Mouse (Mus musculus) neutrophil, adult 5-6 weeks (primary cell): ENCODE results near the gene Cox4i2. TPM values are rescaled to one million over a fixed set of nuclear protein-coding genes. Genes with fewer than 3 reads are reported as not detected.

ENCODE experiments used
- ATAC-seq: fragments of 151-379, 151-347 bp; 2 replicates; pipeline ENCODE4 v1.8.0; 2017; ENCODE audit warnings: mild to moderate bottlenecking, moderate TSS enrichment; ENCODE audit not compliant: insufficient number of reproducible peaks, poor library complexity, low FRiP score, severe bottlenecking; ENCODE audit errors: extremely low read depth
- total RNA-seq: library from RNA; stranded (forward); fragments of 200-1000 nt; gene quantifications from 2 replicates; pipeline ENCODE4 v1.2.3, GENCODE M21; 2017

Cox4i2 gene
- total RNA-seq, 1 experiment from 2014 or later = not detected

- no peak for ATAC-seq
Observed at GRCm38 (mm10) chr2:152814213-152814874, 60.4 kb downstream of the Cox4i2 start.

Other genes with a start within 250 kb of the Cox4i2 start
- not detected in 2 replicates for gene Defb26, start 242.5 kb upstream of the Cox4i2 start, total RNA-seq
- not detected in 2 replicates for gene Defb28, start 235.9 kb upstream of the Cox4i2 start, total RNA-seq
- not detected in 2 replicates for gene Defb29, start 214.1 kb upstream of the Cox4i2 start, total RNA-seq
- not detected in 2 replicates for gene Gm17416, start 184.8 kb upstream of the Cox4i2 start, total RNA-seq
- gene Defb21, start 181.4 kb upstream of the Cox4i2 start, total RNA-seq = not detected in 2 replicates
- gene Defb19, start 173.9 kb upstream of the Cox4i2 start, total RNA-seq = not detected in 2 replicates
- not detected in 2 replicates for gene Defb45, start 154.8 kb upstream of the Cox4i2 start, total RNA-seq
- not detected in 2 replicates for gene Defb36, start 149.8 kb upstream of the Cox4i2 start, total RNA-seq
- gene Defb25, start 131.1 kb upstream of the Cox4i2 start, total RNA-seq = not detected in 2 replicates
- 0.35 and 2.1 TPM in 2 replicates for gene Rem1, start 127.2 kb upstream of the Cox4i2 start, total RNA-seq
- 89.7 and 95.5 TPM in 2 replicates for gene H13, start 84.7 kb upstream of the Cox4i2 start, total RNA-seq
- 16.4 and 17.1 TPM in 2 replicates for gene Mcts2, start 67.1 kb upstream of the Cox4i2 start, total RNA-seq
- 16.2 and 19.4 TPM in 2 replicates for gene Id1, start 17.9 kb upstream of the Cox4i2 start, total RNA-seq
- 25.9 and 28.7 TPM in 2 replicates for gene Bcl2l1, start 77.6 kb downstream of the Cox4i2 start, total RNA-seq
- 0.70 and 0.74 TPM in 2 replicates for gene Tpx2, start 93.8 kb downstream of the Cox4i2 start, total RNA-seq
- not detected in 2 replicates for gene Mylk2, start 157.2 kb downstream of the Cox4i2 start, total RNA-seq
- gene Foxs1, start 179.0 kb downstream of the Cox4i2 start, total RNA-seq = not detected in 2 replicates
- gene Dusp15, start 197.5 kb downstream of the Cox4i2 start, total RNA-seq = not detected in 2 replicates
- gene Ttll9, start 208.3 kb downstream of the Cox4i2 start, total RNA-seq = not detected in 2 replicates